Mouse (Mus musculus) frontal cortex, adult 2 months (tissue): ENCODE measurements around the gene Atxn7. TPM values are rescaled to one million over a fixed set of nuclear protein-coding genes. Genes with fewer than 3 reads are reported as not detected.

Source experiments
- DNase-seq, 2 experiments: peaks; one replicate each; pipeline ENCODE4 v3.0.0; 2022; ENCODE audit warnings: low spot score in 1 of 2; ENCODE audit errors: extremely low spot score in 1 of 2
- polyA plus RNA-seq: library from polyadenylated mRNA; depleted of rRNA; stranded (reverse); fragments of >200 nt; gene quantifications from 2 replicates; pipeline ENCODE4 v1.2.3, GENCODE M21; 2012

Atxn7 gene
- polyA plus RNA-seq, 1 experiment: 27.3 TPM

DNA sequence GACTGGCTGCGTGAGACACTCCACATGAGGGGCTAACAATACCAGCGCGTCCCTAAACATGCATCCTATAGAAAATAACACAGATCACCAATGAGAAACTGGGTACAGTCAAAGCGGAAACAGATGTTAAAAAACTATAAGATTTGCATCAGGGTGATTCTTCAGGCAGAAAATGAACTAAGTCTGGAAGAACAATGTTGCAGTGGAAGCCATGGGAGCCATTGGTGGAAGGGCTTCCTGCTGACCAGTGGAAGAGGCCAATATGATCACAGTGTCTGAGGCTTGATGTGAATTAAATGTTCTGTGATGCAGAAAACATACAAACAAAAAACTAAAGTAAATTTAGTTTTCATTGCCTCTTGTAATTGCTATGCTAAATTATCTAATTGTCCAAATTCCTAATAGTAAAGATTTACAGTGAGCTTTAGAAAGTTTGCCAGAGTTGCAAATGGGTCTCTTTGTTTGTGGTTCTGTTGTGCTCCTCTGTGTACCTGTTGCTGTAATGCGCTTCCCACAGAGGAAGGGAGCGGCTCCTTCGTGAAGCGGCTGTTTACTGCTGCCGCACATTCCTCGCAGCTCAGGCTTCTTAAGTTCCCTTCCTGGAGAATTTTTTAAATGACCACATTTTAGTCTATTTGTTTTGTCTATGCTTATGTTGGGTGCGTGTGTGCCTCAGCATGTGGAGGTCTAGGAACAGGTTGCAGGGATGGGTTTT lies 101.4 kb downstream of the Atxn7 start:
- DNase-seq: no peak

DNA sequence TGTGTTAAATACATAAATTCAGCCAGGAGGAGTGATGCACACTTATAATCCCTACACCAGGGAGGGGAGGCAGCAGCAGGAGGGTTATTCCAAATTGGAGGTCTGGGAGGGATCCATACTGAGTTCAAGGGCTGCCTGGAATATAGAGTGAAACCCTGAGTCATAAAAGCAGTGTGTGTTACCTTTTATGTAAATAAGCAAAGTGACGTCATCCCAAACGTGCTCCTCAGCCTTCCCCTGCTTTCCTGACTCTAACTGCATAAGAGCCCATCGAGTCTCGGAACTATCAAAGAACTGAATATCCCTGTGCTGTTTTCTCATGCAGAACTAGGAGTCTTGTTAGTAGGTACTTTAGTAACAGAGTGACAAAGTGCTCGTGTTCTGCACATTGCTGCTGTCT lies 102.1 kb downstream of the Atxn7 start:
- no peak for DNase-seq

DNA sequence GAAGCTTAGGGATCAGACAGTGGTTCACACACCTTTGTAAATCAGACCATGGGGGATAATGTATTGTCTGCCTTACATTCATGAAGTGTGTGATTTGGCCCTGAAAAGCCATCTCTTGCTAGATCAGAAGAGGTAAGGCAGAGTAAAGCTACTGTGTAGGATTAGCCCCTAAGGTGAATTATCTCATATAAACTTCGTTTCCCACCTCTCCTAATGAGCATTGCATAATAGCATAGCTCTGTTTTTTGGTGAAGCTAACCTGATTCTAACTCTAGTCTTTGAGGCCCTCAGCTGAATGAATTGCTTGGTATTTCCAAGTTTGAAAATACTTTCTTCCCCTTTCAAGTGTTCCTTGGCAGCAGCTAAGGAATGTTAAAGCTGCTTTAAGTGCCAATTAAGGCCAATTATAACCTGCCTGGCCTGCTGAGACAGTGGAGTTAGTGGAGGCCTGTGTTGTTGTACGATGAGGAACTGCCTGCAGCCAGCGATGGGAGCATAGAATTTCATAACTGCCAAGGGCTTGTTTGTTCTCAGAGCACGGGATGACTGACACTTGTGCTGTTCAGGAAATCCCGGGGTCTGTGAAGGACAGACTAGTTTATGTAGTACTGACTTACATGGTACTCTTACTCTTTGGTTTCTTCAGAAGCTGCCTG lies 103.4 kb downstream of the Atxn7 start:
- no peak for DNase-seq

DNA sequence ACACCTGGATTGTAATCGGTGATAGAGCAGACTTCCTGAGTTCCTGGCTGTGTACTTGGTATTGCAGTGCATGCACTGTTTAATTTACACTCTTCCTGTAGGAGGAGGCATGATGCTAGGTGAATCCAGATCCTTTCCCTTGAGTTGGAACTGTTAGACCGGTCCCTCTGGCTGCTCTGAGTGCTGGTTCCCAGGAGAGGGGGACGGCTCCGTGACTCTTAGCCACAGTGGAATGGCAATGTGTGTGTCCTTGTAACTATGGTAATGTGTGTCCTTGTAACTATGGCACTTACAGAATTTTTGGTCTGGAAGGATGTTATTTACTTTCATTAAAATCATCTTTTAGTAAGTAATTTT lies 103.9 kb downstream of the Atxn7 start:
- DNase-seq: no peak

DNA sequence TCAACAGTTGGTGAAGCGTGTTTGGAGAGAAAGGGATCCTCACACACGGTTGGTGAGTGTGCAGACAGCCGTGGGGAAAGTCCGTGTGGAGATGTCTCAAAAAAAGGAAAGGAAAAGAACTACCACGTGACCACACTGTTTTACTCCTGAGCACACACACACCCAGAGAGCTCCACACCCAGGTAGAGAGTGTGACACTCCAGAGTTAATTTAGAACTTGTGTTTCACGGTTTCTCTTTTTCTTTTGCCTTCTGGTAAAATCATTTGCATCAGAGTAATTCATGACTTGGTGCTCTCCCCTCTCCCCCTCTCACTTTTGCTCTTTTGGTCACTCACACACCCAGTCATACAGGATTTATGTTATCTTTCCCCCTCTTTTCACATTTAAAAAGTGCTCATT lies 105.0 kb downstream of the Atxn7 start:
- no peak for DNase-seq

DNA sequence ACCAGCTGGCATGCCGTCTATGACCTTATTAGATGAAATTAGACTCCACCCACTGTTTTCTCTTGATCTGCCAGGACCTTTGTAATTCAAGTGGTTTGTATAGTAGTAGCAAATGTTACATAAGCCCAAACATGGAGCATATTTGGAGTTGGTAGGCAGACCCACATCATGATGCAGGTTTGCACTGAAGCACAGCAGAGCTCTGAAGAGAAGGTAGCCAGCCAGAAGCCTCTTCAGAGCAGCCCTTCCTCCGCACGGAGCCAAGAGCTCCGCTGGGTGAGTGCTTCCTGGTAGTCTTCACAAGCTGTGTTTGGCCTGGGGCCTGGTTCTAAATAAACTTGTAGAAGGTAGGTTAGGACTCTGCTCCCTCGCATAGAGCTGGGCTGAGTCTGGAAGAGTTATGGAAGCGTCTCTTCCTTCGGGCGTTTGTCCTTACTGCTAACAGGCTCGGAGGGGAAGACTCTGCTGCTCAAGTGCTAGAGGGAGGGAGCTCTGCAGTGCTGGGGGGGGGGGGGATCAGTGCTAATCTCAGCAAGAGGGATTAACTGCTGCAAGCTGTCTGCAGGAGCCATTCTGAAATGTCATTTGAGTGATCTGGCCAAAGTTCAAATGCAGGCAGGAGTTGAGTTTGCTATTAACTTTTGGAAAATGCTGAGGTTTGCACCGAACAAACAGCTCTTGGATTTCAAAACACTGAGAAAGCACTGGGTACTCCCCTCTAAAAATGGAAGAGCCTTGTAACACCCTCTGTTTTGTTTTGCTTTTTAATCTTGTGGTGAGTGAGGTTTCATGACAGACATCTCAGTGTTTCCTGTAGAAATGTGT lies 106.6 kb downstream of the Atxn7 start:
- no peak for DNase-seq

DNA sequence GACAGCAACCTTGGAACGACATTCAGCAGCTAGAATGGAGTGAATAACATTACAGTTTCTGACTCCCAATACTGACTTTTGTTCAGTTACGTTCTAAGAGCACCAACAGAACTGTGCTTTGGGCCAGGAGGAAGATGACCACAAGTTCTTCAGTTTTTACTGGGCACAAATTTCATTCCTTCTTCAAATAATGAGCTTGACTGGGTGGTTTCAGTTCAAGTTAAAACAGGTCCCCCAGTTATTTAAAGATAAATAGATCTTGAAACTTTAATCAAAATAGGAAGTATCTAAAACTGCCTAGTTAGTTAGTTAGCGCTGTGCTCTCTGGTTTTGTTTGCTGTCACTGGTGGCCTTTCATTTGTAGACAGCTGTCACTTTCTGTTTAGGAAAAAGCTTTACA lies 107.3 kb downstream of the Atxn7 start:
- no peak for DNase-seq

DNA sequence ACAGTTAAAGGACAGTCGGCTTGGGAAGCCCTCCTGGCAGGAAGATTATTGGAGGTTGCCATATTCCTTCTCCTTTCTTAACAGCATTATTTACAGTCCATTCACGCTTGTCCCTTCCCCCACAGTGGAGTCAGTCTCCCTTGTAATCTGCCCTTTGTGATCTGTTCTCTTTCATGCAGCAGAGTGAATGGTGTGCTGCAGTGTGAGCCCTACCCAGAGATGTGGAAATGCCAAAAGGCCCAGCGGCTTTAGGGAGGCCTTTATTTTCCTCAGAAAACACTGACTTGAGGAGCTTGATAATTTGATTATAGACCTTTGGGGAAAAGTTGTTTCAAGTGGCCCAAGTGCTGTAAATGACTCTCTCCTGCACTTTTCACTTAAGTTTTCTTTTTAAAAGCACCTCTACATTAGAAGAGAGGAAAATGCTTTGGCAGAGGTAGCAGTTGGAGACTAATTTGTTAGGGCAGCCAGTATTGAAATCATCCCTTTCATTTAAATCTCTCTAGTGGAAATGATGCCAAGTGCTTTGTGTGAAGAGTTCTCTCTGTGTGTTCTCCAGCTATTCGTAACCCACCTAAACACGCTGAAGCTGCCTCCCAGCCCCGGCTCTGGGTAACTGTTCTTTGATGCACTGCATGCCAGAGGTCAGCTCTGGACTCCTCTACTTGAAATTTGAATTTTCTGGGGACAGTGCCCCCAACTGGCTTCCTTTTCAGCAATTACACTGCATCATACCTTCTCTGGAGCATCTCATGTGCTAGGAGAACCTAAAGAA lies 109.5 kb downstream of the Atxn7 start:
- DNase-seq: no peak

DNA sequence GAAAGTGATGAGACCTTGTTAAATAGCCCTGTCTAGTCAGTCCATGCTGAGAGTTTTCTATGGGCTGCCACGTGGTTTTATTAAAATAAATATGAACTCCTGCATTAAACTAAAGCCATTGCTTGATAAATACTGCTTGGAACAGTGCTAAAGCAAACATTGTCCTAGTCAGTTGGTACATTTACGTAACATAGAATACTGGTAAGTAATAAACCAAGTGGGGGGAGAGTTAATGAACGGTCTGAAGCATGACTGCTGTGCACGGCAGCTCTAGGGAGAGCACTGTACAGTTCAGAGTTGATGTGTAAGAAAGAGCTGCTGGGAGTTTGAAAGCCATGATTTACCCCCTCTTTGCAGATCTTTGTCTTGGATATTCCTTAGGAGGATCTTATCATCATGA lies 110.2 kb downstream of the Atxn7 start:
- no peak for DNase-seq

DNA sequence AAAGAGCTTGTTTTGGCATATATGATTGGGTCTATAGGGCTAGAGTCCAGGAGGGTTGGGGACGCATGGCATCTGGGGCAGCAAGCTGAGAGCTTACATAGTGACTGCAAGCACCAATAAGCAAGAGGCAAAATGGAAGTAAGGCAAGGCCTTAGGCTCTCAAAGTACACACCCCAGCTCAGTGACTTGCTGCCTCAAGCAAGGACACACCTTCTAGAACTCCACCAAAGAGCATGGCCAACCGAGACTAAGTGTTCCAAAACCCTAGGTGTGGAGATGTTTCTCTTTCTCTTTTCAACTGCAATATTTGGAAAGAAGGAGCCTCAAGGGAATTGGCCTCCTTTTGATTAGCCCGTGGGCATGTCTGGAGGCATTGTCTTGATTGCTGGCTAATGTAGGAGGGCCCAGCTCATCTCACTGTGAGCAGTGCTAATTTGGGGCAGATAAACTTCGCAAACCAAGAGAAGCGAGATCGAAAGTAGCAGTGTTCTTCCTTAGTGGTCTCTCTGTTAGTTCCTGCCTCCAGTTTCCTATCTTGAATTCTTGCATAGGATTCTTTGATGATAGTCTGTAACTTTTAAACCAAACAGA lies 119.5 kb downstream of the Atxn7 start:
- no peak for DNase-seq

DNA sequence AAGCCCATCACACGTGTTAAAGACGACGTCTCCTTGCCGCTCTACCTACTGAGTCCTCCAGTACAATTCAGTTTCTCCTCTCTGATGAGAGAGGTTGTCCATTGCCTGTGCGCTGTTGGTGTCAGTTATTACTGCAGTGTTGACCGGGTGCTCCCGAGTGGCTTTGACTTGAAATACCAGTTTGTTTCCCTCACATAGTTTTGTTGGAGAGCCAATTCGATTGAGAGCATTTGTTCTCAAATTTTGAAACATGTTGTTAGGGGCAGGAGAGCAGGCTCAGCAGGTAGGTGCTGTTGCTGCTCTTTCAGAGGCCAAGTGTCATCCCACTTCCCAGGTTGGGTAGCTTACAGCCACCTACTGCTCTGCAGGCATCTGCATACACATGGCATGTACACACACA lies 122.6 kb downstream of the Atxn7 start:
- no peak for DNase-seq

DNA sequence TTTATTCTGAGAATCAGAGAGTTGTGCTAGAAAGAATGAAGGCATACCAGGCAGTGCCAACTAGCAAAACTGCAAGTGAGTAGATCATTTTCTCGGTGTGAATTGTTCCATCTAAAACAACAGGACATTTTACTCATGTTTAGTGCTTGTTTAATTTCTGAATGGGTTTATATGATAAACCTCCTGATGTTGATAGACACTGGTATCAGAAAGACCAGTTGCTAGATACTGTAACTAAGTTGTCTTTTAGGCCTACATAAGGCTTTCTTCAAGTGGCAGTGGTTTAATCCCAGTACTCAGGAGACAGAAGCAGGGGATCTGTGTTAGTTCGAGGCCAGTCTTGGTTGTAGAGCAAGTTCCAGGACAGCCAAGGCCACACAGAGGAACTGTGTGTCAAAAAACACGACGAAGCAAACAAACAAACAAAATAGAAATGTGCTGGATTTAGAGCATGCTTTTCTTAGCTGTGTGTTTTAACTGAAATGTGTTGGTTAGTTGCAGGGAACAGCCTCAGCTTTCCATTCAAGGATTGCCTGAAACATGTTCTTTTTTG lies 125.5 kb downstream of the Atxn7 start:
- DNase-seq: no peak

DNA sequence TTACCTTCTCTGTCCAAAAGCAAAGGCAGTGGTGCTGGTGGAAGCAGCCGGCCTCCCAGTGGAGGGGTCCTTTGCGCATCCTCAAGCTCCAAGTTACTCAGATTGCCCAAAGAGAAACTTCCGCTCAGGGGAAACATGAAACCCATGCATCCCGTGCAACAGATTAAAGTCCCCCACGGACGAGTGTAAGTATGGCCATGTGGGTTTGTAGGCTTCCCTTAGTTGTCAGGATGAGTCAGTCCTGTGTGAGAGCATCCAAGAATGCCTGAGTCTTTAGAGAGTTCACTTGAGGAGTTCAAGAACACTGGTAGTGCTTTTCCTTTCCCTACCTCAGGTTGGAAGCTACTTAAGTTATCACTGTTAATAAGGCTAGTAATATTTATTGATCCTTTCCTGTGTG lies 126.1 kb downstream of the Atxn7 start:
- no peak for DNase-seq

DNA sequence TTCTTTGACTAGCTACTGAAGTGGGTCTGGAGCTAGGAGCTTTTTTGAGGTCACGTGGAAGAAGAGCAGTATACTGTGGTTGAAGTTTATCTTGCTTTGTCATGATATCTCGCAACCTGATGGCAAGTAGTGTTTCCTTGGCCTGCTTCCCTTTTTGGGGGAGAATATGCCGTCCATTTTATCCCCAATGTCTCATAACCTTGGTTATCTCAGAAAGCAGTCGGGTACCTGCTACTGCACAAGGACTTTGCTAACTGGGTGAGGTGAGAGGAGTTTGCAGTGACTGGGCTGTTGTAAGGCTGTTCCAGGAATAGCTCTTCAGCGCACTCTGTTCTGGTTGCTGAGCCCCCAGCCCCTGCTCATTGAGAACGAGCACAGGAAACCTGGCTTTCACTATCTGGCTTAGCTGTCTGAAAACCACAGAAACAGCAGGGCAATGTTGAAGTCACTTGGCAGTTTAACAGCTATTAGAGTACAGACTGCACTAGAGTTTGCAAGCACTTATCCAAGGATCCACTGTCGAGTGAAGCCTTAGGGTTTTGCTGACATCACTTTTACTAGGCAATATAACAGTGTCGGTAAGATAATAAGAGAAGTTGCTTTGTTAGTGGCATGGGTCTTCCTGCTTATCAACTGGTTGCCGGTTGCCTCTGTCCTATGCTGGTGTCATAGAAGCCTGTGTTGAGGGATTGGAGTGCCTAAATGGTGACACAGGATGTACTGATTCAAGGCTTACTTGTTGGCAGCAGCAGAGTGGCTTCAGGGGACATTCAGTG lies 127.0 kb downstream of the Atxn7 start:
- no peak for DNase-seq

DNA sequence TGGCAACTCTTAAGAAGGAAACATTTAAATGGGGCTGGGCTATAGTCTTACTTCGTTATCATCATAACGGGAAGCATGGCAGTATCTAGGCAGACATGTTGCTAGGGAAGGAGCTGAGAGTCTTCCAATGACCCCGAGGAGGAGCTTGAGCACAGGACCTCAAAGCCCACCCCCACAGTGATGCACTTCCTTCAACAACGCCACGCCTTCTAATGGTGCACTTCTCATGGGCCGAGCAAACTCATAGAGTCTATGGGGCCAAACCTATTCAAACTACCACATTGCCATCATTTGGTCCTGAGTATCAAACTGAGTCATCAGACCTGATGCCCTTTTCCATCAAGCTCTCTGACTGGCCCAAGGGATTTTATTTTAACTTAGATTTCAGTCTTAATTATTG lies 129.3 kb downstream of the Atxn7 start:
- DNase-seq: no peak

DNA sequence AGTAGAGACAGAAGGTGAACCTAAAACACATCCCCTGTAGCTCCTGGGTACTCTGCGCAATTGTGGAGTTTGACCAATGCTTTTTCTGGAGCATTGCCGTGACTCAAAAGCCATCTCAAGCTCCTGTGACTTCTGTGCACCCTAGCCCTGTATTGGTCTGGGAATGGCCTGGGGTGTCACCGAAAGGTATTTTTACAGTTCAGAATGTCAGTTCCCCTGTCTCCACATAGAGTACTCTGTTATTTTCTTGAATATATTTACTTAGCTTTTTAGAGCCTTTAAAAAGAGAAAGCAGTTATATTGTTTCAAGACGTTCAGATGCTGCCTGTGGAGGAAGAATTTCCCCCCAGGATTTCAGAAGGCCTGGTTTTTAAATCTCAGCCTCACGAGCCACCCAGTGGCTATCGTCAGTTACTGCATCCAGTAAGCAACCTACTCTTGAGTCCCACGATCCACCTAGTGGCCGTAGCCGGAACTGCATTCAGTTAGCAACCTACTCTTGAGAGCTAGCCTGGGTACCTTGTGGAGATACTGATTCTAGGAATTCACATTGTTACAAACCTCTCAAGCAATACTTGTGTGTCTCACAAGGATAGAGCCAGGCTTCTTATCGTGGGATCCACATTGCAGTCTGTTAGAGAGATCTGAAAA lies 137.2 kb downstream of the Atxn7 start:
- peak; percentile 79 to 97 for DNase-seq

DNA sequence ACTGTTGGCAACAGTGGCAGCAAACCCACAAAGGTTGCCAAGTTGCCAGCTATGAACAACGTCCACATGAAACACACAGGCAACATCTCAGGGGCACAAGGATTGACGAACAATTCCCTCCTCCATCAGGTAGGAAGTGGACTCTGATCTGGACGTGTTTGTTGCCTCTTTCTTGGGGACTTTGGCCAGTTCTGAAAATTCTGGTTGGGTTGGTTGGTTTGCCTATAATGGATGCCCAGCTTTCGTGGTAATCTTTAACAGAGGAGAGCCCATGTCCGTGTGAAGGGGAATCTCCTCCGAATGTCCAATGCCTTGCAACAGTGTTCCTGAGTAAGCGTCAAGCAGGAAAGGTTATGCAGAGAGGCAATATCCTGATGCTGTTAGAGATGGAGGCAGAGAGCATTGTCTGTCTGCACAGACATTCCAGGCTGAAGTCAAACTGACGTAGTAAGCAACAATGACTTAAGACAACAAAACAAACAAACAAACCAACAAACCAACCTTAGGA lies 139.6 kb downstream of the Atxn7 start:
- no peak for DNase-seq

DNA sequence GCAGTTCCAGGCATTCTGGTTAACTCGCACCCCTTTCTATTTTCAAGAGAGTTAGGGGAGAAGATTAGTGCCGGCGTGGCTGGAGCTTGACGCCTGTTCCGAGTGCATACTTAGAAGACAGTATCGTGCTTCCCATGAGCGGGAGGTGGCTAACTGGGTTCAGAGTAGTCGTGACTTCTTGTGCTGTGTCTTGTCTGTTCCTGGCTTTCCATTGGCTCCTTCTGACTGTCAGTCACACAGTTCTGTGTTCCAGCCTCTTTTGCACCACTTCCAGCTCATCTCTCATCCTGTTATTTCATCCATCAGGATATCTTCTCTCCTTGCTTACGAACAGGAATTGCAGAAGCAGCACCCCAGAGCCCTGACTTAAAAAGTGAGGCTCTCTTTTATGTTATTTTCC lies 140.1 kb downstream of the Atxn7 start:
- no peak for DNase-seq
